Mouse (Mus musculus) v-Abl transformed pro-B cells (cell line): ENCODE data around the gene Tnfaip2.

ENCODE experiments used
- in situ Hi-C, 2 experiments: fragments of 400-800 bp; cut with MboI; formaldehyde crosslinking; loops; one replicate each; pipeline ENCODE4 v1.15.1; 2025; ENCODE audit not compliant: unreplicated experiment in 2 of 2

The Tnfaip2 gene

GRCm38 (mm10) chr12:111468206-111468605 lies 25.9 kb downstream of the Tnfaip2 start:
- in situ Hi-C loops, result loop anchor here in 1 of 2 experiments (25.0 kb wide), 1 partner anchor 1056 kb away; no protein-coding TSS in a partner anchor

GRCm38 (mm10) chr12:111469507-111469906 lies 27.2 kb downstream of the Tnfaip2 start:
- in situ Hi-C loops, result loop anchor here in 1 of 2 experiments (25.0 kb wide), 1 partner anchor 1057 kb away; no protein-coding TSS in a partner anchor

GRCm38 (mm10) chr12:111471119-111471518 lies 28.9 kb downstream of the Tnfaip2 start:
- in situ Hi-C loops, result loop anchor here in 1 of 2 experiments (25.0 kb wide), 1 partner anchor 1059 kb away; no protein-coding TSS in a partner anchor

DNA sequence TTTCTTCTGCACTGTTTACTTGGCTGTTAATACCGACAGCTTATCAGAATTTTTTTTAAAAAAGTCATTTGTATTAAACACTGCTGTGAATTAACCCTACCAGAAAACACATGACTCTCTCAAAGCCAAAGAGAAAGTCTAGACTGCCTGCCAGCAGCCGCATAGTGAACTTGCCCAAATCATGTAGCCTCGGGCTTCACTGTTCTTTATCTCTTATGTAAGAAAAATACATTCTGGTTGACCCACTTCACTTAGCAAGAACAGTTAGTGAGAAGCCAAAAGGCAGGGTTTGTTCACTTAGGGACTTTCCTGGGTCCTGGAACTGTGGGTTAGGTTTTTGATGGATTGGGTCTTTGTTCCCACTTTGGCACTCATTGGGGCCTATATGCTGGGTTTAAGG lies 29.5 kb downstream of the Tnfaip2 start:
- in situ Hi-C loops, result loop anchor here in 1 of 2 experiments (25.0 kb wide), 1 partner anchor 1059 kb away; no protein-coding TSS in a partner anchor

DNA sequence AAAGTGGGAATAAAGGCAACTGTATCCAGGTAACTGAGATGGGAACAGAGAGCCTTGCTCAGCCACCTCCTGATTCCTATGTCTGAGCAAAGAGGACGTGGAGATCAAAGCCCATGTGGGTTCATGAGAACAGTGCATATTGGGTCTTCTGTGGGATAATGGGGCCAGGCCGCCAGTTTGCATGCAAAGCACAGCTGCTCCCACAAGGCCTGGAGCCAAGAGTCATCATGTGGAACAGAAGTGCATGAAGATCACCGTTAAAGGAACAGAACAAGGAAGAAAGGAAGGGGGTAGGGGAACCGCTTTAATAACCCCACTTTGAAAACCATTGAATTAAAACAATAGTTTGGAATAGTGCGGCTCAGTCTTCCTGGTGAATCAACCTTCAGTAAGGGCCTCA lies 30.6 kb downstream of the Tnfaip2 start:
- in situ Hi-C loops, result loop anchor here in 1 of 2 experiments (25.0 kb wide), 1 partner anchor 1061 kb away; no protein-coding TSS in a partner anchor

DNA sequence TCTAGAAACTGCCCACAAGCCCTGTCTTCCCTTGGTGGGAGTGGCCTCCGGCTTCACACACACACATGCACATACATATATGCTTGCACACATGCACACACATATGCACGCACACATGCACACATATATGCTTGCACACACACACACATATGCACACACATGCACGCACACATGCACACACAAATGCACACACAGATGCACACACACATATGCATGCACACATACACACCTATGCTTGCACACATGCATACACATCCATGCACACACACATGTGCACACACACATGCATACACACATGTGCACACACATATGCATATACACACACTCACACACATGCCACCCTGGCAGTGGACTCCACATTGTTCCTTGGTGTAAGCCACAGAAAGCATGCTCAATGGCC lies 32.1 kb downstream of the Tnfaip2 start:
- in situ Hi-C loops, result loop anchor here in 1 of 2 experiments (25.0 kb wide), 1 partner anchor 1062 kb away; no protein-coding TSS in a partner anchor

- in situ Hi-C loops, result loop anchor here in 1 of 2 experiments (25.0 kb wide), 1 partner anchor 1063 kb away; no protein-coding TSS in a partner anchor
Measured at GRCm38 (mm10) chr12:111474893-111475643, 32.8 kb downstream of the Tnfaip2 start.

DNA sequence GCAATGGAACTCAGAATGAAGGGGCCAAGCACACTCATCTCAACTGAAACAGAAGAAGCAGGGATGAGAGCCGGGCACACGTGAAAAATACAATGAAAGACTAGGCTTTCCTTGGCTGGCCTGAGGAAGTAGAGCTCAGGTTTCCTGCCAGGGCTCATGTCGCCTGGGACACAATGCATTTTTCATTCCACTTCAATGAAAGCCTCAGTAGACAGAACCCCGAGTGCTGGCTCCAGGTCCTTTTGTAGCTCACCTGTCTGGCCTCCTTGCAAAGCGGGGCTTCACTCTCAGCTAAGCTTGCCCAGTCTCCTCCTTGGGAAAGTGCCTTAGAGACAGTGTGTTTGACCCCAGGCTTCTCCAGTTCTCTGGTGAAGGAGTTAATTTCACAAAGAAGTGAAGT lies 36.7 kb downstream of the Tnfaip2 start:
- in situ Hi-C loops, result no loop called here

- in situ Hi-C loops, result no loop called here
Measured at GRCm38 (mm10) chr12:111479917-111480316, 37.6 kb downstream of the Tnfaip2 start.

- in situ Hi-C loops, result no loop called here
Measured at GRCm38 (mm10) chr12:111485046-111485651, 42.9 kb downstream of the Tnfaip2 start.

- in situ Hi-C loops, result no loop called here
Measured at GRCm38 (mm10) chr12:111485652-111486306, 43.5 kb downstream of the Tnfaip2 start, which contains the start of gene Gm266. Gene Gm266 (minus strand): TSS chr12:111485823.

DNA sequence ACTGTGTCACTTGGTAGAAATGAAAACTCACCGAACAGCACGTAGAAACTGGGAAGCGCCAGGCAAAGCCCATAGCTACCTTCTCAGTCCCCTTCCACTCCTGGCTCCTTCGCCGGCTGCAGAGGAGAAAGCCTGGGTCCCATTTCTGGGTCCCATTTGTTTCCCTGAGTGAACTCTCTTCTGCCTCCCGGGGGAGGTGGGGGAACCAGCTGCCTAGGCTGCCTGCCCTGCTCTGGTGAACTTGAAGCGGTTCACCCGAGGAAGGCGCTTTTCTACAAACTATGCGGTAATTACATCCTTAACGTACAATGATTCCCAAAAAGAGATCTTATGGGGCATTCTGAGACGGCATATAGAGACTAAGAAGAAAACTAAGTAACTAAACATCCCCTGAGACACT lies 44.2 kb downstream of the Tnfaip2 start:
- in situ Hi-C loops, result no loop called here

GRCm38 (mm10) chr12:111489261-111489865 lies 47.1 kb downstream of the Tnfaip2 start:
- in situ Hi-C loops, result no loop called here

GRCm38 (mm10) chr12:111494931-111495330 lies 52.7 kb downstream of the Tnfaip2 start:
- in situ Hi-C loops, result no loop called here

GRCm38 (mm10) chr12:111497076-111497475 lies 54.8 kb downstream of the Tnfaip2 start:
- in situ Hi-C loops, result no loop called here

GRCm38 (mm10) chr12:111499617-111500016 lies 57.3 kb downstream of the Tnfaip2 start:
- in situ Hi-C loops, result loop anchor here in 1 of 2 experiments (10.0 kb wide), 1 partner anchor 75 kb away; no protein-coding TSS in a partner anchor

DNA sequence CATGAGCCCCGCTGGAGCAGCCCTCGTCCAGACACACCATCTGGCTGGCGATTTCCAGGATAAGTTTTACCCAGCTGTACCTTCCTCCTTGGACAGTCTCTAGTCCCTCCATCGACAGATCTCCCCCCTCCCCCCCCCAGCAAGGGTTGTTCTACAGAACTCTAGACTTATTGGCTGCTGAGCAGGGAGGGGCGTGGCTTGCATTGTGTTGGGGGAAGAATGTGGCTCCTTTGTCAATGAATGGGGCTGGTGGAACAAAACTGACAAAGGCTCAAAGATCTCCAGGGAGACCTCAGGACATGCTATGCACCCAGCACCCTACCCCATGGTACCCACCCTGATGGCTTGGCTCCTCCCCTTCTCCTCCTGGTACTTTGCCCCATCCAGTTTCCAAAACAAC lies 58.5 kb downstream of the Tnfaip2 start:
- in situ Hi-C loops, result loop anchor here in 1 of 2 experiments (10.0 kb wide), 1 partner anchor 76 kb away; no protein-coding TSS in a partner anchor

- in situ Hi-C loops, result loop anchor here in 1 of 2 experiments (10.0 kb wide), 1 partner anchor 78 kb away; no protein-coding TSS in a partner anchor
Measured at GRCm38 (mm10) chr12:111503063-111503567, 60.8 kb downstream of the Tnfaip2 start.

GRCm38 (mm10) chr12:111503571-111503970 lies 61.3 kb downstream of the Tnfaip2 start:
- in situ Hi-C loops, result loop anchor here in 1 of 2 experiments (10.0 kb wide), 1 partner anchor 79 kb away; no protein-coding TSS in a partner anchor
